23 mouse cellular contexts compared by ENCODE assay signal in the genomic region with DNA sequence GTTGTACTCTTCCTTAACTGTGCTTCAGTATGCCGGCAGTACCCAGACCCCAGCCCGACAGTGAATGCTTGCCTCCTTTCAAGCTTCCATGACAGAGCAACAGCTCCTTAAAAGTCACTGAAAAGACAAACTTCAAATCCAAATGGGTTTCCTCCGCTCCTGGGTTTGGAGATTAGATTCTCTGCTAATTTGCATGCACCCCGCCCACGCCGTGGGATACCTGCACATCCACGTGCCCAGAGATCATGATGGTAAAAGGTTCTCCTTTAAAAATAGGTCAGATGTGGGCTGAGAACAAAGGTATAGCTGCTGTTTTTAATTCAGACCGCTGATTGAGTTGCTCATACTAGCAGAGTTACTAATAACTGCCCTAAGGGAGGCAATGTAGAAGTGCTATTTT.
DNase-seq lines count a peak whose midpoint lies in the region; ATAC-seq lines count a peak whose summit lies in the region.
"Had no signal": no experiment of that assay in that cellular context is flagged by ENCODE, and none has a peak within 500 bp of the region (broad histone marks: within the 10 kb centered on the region; RNA-seq: fewer than 3 reads in every experiment).

No protein-coding gene starts in this region.

- 73% methylated on average over 8 of the region's 8 CpGs for WGBS in hindbrain, embryonic 10.5 days
- 72% methylated on average over 8 of the region's 8 CpGs for WGBS in hindbrain, embryonic 14.5 days

- H3K9me3 ChIP-seq in hindbrain, embryonic 10.5 days: peaks cover 3% of the 10 kb centered on the region; the same call in 1 of the 2 replicates
- no peaks in the 10 kb centered on the region for H3K9me3 ChIP-seq in hindbrain, embryonic 14.5 days (ENCODE audit: control insufficient read depth, low read length)
- H3K9me3 ChIP-seq: forebrain, embryonic 12.5 days had no signal

- H3K4me2 ChIP-seq in hindbrain, embryonic 14.5 days (replicated peaks): no peak overlapping the region
- H3K4me2 ChIP-seq: embryonic facial prominence, embryonic 13.5 days; forebrain, embryonic 12.5 days; hindbrain, embryonic 13.5 days had no signal

- intact Hi-C loops in left cerebral cortex, postnatal 14 days (cut with DNase I): no loop called here
- intact Hi-C loops in left cerebral cortex, postnatal 10 days (cut with DNase I): no loop called here

- ATAC-seq in hindbrain, embryonic 14.5 days (ENCODE audit: low FRiP score): no peak
- ATAC-seq: activated CD4-positive, CD25-positive, alpha-beta regulatory T cell, adult 4 months; forebrain, embryonic 16.5 days; Patski had no signal

- H3K27ac ChIP-seq in hindbrain, embryonic 10.5 days: peak overlapping the region; percentile 45; the same call in 1 of the 2 replicates
- H3K27ac ChIP-seq in hindbrain, embryonic 14.5 days: no peak overlapping the region
- H3K27ac ChIP-seq: embryonic facial prominence, embryonic 13.5 days; forebrain, embryonic 12.5 days; gastrocnemius, adult 2 months; heart, embryonic 10.5 days; hindbrain, embryonic 13.5 days had no signal

- no peak overlapping the region for H3K9ac ChIP-seq in hindbrain, embryonic 14.5 days
- H3K9ac ChIP-seq: embryonic facial prominence, embryonic 13.5 days; forebrain, embryonic 12.5 days; hindbrain, embryonic 13.5 days had no signal

- peaks cover 35% of the 10 kb centered on the region for H3K4me1 ChIP-seq in hindbrain, embryonic 10.5 days (replicated peaks)
- no peaks in the 10 kb centered on the region; the same call in 1 of the 2 replicates for H3K4me1 ChIP-seq in hindbrain, embryonic 14.5 days (replicated peaks; ENCODE audit: control insufficient read depth, insufficient read depth, low read length)
- H3K4me1 ChIP-seq: embryonic facial prominence, embryonic 13.5 days; heart, embryonic 10.5 days had no signal

- no peaks in the 10 kb centered on the region; the same call in 1 of the 2 replicates for H3K36me3 ChIP-seq in hindbrain, embryonic 10.5 days
- H3K36me3 ChIP-seq in hindbrain, embryonic 14.5 days (replicated peaks; ENCODE audit: control insufficient read depth, insufficient read depth): peaks cover 41% of the 10 kb centered on the region
- H3K36me3 ChIP-seq: embryonic facial prominence, embryonic 13.5 days; forebrain, embryonic 12.5 days; heart, embryonic 10.5 days had no signal

- H3K4me3 ChIP-seq in hindbrain, embryonic 10.5 days: no peak overlapping the region
- no peak overlapping the region for H3K4me3 ChIP-seq in hindbrain, embryonic 14.5 days (replicated peaks; ENCODE audit: low read length)
- H3K4me3 ChIP-seq: embryonic facial prominence, embryonic 13.5 days; forebrain, embryonic 12.5 days; gastrocnemius, adult 2 months; heart, embryonic 10.5 days; hindbrain, embryonic 13.5 days had no signal

- 0 out of 2 replicates have a peak, but pooled peaks cover 3% of the 10 kb centered on the region for H3K27me3 ChIP-seq in hindbrain, embryonic 10.5 days (ENCODE audit: insufficient read depth, poor library complexity, severe bottlenecking)
- no peaks in the 10 kb centered on the region for H3K27me3 ChIP-seq in hindbrain, embryonic 14.5 days (ENCODE audit: control insufficient read depth, insufficient read depth, low read length)
- H3K27me3 ChIP-seq: CH12.LX; embryonic facial prominence, embryonic 13.5 days had no signal

- no peak for DNase-seq in hindbrain, embryonic 10.5 days (ENCODE audit: low spot score)
- no peak for DNase-seq in hindbrain, embryonic 14.5 days (ENCODE audit: low spot score)
- peak; percentile 35 to 60 for DNase-seq in left cerebral cortex, postnatal 14 days (ENCODE audit: low spot score in 2 of 2)
- DNase-seq in left cerebral cortex, postnatal 10 days (ENCODE audit: extremely low spot score in 1 of 2, low spot score in 2 of 2): no peak
- peak; percentile 35 to 42 for DNase-seq in right cerebral cortex, adult 2 months (ENCODE audit: low spot score in 2 of 2)
- DNase-seq in right cerebral cortex, postnatal 4 days: no peak
- no peak for DNase-seq in ovary, postnatal 10 days (ENCODE audit: low spot score)
- DNase-seq: adrenal gland, postnatal 14 days; cerebellum, adult 18-20 months; cerebellum, adult 9-11 months; cerebellum, postnatal 36 days; gastrocnemius, adult 2 months; gastrocnemius, postnatal 25 days; heart, postnatal 10 days; heart, postnatal 4 days had no signal

Comparison
In these comparisons a context has a peak if more than half of its experiments do, and no peak if none do; other contexts are left out.
1. DNase-seq: peak in left cerebral cortex, postnatal 14 days (2 of 2) and right cerebral cortex, adult 2 months (2 of 2); none in hindbrain, embryonic 10.5 days (single experiment), hindbrain, embryonic 14.5 days (single experiment), left cerebral cortex, postnatal 10 days (0 of 2), right cerebral cortex, postnatal 4 days (single experiment) and ovary, postnatal 10 days (single experiment).